Mouse (Mus musculus): ENCODE measurements at regions not wholly inside any gene's neighbourhood (a gene's known extent, or its start where the extent isn't known, plus 50 kb on each side); places are given as distances from the start of the nearest gene placed in this dataset.
"Not testable (repeated sequence)": the region's sequence is repeated elsewhere in the genome, so short reads cannot be mapped to it uniquely, and the experiment has no call there.

- intact Hi-C loops (cut with DNase I), result no loop called here
- no peak for DNase-seq
Measured at GRCm38 (mm10) chr19:35034408-35034807, 112.2 kb downstream of the Kif20b start.

GRCm38 (mm10) chr19:35045576-35045975, 123.4 kb downstream of the Kif20b start:
- DNase-seq, result no peak
- intact Hi-C loops (cut with DNase I), result no loop called here

DNA sequence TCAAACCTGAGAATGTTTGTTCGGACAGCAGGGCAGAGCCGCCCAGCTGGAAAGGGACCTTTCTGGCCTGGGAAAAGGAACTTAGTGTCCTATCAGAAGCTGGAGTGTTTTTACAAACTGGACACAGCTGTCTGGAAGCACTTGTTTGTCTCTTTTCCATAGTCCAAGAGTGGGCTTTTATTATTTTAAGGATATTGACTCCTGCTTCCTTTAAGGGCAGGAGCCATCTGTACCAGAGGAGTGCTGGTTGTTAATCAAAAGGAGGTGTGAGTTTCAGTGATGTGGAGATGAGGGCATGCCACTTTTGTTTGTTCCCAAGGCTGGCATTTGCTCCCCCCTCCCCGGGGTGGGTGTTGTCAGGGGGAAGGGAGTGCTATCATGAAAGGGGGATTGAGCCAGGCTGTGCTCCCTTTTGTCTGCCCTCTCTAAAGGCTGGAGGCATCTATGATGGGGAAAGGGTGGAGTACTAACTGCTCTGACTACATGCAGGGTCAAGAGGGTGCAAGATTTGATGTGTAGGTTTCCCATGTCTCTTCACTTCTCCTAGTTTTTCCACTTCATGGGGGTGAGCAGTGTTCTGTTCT, 144.3 kb downstream of the Kif20b start:
- no peak for DNase-seq
- intact Hi-C loops (cut with DNase I), result no loop called here

GRCm38 (mm10) chr19:35081126-35081525, 159.0 kb downstream of the Kif20b start:
- DNase-seq, result no peak
- intact Hi-C loops (cut with DNase I), result no loop called here

DNA sequence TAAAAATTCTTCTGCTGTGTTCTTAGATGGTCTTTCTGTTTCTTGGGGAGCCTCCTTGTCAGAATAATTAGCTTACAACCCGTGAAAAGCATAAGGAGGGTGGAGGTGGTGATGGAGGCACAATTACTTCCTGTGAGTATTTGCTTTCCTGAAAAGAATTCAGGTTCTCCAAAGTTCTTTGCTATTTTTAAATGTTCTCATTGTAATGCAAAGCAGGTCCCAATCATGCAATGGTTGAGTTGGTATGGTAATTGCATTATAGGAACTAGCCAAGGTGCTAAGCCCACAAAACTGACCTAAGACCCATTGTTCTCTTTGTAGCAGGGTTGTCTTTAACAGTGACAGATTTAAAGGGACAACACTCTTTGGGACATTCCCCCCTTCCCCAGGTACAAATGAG, 179.1 kb downstream of the Kif20b start:
- intact Hi-C loops (cut with DNase I), result no loop called here
- no peak for DNase-seq

GRCm38 (mm10) chr19:35114313-35114712, 192.2 kb downstream of the Kif20b start:
- intact Hi-C loops (cut with DNase I), result no loop called here
- peak in 1 of 2 experiments; percentile 7 for DNase-seq

GRCm38 (mm10) chr19:35125278-35125677, 203.1 kb downstream of the Kif20b start:
- no peak for DNase-seq
- intact Hi-C loops (cut with DNase I), result loop anchor here (5.0 kb wide), 1 partner anchor 957 kb away; the partner anchor contains the start of gene Rpp30

DNA sequence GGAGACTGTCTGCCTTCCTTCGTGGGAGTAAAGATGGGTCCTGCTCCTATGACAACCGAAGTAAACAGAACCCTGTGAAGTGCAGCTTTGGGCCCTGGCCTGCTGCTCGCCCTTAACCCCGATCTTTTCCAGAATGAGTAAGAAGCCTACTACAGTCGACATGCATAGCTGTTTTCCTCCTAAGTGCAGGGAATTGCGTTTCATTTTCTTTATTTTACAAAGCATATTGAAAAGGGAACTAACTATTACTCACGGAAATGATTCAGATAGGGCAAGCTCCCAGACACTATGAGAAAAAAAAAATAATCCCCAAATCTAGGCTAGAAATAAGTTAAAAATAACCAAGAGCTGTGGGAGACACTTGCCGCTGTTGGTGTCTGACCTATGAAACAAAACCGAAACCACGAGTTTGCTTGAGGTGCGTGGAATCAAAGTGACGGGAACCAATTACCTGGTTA, 204.5 kb downstream of the Kif20b start:
- intact Hi-C loops (cut with DNase I), result loop anchor here (5.0 kb wide), 1 partner anchor 956 kb away; the partner anchor contains the start of gene Rpp30
- no peak for DNase-seq

GRCm38 (mm10) chr19:35128104-35128503, 205.9 kb downstream of the Kif20b start:
- intact Hi-C loops (cut with DNase I), result loop anchor here (5.0 kb wide), 1 partner anchor 954 kb away; the partner anchor contains the start of gene Rpp30
- DNase-seq, result no peak

DNA sequence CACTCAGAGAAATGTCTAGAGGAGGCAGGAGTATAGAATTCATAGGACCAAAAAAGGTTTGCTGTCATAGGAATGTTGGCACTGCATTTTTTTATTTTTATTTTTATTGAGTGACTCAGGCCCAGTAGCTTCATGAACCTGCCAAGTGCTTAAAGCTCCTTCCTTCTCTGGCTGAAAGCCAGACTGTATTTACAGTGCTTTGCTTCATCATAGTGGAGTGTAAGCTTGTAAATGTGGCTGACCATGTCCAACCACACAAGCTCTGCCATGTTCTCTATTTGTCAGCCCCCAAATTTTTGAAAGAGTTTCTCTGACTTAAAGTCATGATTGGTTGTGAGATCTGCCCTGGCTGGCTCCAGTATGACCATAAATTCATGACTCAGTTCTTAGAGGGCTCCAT, 221.0 kb downstream of the Kif20b start:
- intact Hi-C loops (cut with DNase I), result no loop called here
- no peak for DNase-seq

DNA sequence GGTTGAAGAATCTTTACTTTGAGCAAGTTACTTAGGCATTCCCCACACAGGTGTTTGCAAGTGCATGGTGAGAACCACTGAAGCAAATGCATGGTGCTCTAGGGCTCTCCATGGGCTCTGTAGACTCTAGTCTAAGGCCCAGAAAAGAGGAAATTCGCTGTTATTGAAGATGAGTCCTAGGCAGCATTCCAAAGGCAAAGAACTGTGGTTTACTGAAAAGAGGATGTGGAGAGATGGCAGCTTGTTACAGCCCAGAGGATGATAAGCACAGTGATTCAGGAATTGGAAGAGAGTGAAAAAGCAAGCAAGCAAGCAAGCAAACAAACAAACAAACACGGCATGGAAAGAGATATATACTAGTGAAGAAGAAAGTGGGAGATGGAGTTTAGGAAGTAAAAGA, 221.6 kb downstream of the Kif20b start:
- intact Hi-C loops (cut with DNase I), result no loop called here
- DNase-seq, result no peak

DNA sequence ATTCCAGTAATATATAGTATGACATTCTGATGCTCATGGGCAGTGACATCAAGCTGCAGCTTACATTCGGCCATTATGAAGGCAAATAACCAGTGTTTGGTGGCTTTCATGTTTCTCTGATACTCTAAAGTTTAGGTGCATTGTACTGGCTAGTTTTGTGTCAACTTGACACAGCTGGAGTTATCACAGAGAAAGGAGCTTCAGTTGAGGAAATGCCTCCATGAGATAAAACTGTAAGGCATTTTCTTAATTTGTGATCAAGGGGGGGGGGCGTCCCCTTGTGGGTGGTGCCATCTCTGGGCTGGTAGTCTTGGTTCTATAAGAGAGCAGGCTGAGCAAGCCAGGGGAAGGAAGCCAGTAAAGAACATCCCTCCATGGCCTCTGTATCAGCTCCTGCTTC, 227.3 kb downstream of the Kif20b start:
- DNase-seq; intact Hi-C loops (cut with DNase I): not testable (repeated sequence)

- intact Hi-C loops (cut with DNase I), result no loop called here
- no peak for DNase-seq
Measured at GRCm38 (mm10) chr19:35150780-35151725, 228.9 kb downstream of the Kif20b start.

DNA sequence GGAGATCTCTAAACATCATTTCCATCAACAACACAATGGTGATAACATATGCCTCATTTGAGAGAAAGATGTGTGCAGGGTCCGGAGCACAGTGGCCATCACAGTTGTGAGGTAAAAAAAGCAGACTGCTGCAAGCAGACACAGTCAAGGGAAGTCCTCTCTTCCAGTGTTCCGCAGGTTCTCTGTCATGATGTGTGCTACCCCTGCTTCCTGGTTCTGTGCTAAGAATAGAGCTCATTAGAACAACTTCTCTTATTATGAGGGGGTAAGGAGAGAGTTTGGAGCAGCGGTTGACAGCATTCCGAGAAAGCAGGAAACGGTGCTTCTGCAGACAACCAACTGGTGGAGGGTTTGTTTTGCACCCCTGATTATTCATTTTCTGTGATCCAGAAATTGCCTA, 229.7 kb downstream of the Kif20b start:
- DNase-seq, result no peak
- intact Hi-C loops (cut with DNase I), result no loop called here

DNA sequence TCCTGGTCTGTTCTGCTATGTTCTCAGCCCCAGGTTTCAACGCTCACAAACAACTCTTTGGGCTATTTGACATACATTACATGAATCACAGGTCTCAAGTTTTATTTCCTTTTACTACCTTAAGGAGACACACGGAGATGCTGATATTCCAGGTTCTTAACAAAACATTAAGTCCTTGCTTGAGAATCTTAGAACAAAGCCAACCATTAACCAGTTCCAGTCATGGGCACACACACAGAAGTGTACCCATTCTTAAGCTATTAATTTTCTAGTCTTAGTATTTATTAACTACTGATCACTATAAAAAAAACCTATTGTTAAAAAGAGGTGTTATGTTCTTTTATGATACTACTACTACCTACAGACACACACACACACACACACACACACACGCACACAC, 235.7 kb downstream of the Kif20b start:
- DNase-seq, result no peak
- intact Hi-C loops (cut with DNase I), result no loop called here

GRCm38 (mm10) chr19:35164727-35165126, 242.6 kb downstream of the Kif20b start:
- intact Hi-C loops (cut with DNase I), result no loop called here
- DNase-seq, result no peak

DNA sequence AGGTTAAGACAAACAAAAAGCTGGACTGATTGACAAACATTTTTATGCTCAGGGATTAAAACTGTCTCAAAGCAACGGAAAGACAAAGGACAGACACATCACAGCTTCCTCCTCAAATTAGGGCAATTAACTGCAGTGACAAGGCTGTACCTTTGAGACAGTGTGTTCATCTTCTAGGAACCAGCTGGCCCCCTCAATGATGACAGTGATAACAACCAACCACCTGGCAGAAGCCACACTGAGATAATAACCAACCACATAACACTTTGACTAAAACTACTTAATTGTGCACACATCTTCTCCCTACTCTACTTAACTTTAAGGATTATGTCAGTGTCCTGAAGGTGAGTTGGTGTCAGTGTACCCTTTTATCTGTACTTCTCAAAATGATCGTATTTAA, 248.4 kb downstream of the Kif20b start:
- intact Hi-C loops (cut with DNase I), result no loop called here
- no peak for DNase-seq

DNA sequence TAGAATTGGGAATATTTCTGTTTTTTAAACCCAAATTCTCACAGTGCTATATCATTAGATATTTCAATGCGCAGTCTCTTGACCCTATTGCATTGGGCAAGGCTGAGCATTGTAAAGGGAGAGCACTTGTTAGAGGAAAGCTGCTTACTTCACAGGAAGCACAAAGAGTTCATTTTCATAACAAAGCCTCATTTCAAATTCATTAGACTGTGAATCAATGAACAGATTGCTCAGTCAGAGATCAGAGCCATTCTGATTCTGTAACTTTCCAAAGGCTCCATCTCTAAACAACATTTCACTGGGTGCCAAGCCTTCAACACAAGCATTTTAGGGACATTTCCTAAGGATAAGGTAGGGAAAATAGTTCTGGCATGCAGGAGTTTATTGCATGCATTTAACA, 257.9 kb downstream of the Kif20b start:
- no peak for DNase-seq
- intact Hi-C loops (cut with DNase I), result no loop called here

- intact Hi-C loops (cut with DNase I), result no loop called here
- DNase-seq, result no peak
Measured at GRCm38 (mm10) chr19:35205557-35206239, 283.5 kb downstream of the Kif20b start.

GRCm38 (mm10) chr19:35244188-35244587, 322.0 kb downstream of the Kif20b start:
- intact Hi-C loops (cut with DNase I), result no loop called here
- no peak for DNase-seq

- DNase-seq, result no peak
- intact Hi-C loops (cut with DNase I), result no loop called here
Measured at GRCm38 (mm10) chr19:35247531-35247930, 325.4 kb downstream of the Kif20b start.

Data from heart, postnatal 14 days (tissue).